Mouse (Mus musculus) spleen, adult 2 months (tissue): ENCODE measurements at regions not wholly inside any gene's neighbourhood (a gene's known extent, or its start where the extent isn't known, plus 50 kb on each side); places are given as distances from the start of the nearest gene placed in this dataset.

ENCODE experiments used
- DNase-seq, 2 experiments: peaks; one replicate each; pipeline versions ENCODE4 v3.0.0 to v3.0.0-alpha.2; 2012 to 2021; ENCODE audit warnings: low spot score in 2 of 2, low read depth in 1 of 2
- H3K27ac ChIP-seq: fragments of 200-500 bp; 2 replicates; pipeline ENCODE4 v1.5.1; 2012; ENCODE audit warnings: low read length, inconsistent platforms; ENCODE audit not compliant: insufficient read depth
- H3K27me3 ChIP-seq: fragments of 200-500 bp; 2 replicates; pipeline ENCODE4 v1.6.1; 2012; ENCODE audit warnings: mild to moderate bottlenecking, moderate library complexity, low read length, inconsistent platforms; ENCODE audit not compliant: control insufficient read depth, insufficient read depth
- H3K36me3 ChIP-seq: fragments of 200-500 bp; 2 replicates; pipeline ENCODE4 v1.6.1; 2012; ENCODE audit warnings: mild to moderate bottlenecking, low read length, inconsistent platforms; ENCODE audit not compliant: control insufficient read depth, insufficient read depth
- H3K4me1 ChIP-seq: fragments of 200-500 bp; 2 replicates; pipeline ENCODE4 v1.6.1; 2011; ENCODE audit warnings: inconsistent platforms; ENCODE audit not compliant: control insufficient read depth, insufficient read depth, insufficient read length
- H3K4me3 ChIP-seq: fragments of 200-500 bp; 2 replicates; pipeline ENCODE4 v1.5.1; 2011; ENCODE audit warnings: mild to moderate bottlenecking, inconsistent platforms; ENCODE audit not compliant: insufficient read depth, insufficient read length; ENCODE audit errors: extremely low read depth
- CTCF ChIP-seq: fragments of 200-500 bp; IDR thresholded peaks from 2 replicates; pipeline ENCODE4 v1.5.1; 2011; ENCODE audit warnings: mild to moderate bottlenecking, inconsistent platforms; ENCODE audit not compliant: insufficient read depth, insufficient read length, insufficient replicate concordance; ENCODE audit errors: extremely low read depth
- POLR2A ChIP-seq: fragments of 200-500 bp; IDR thresholded peaks from 2 replicates; pipeline ENCODE4 v1.6.1; 2011; ENCODE audit warnings: low read depth, low read length, inconsistent platforms
- WGBS: fragments of 180-500 bp; shearing (Covaris S2); methylation state at CpG from one replicate; pipeline ENCODE4 v1.1.7; 2018; 5-methylcytosine and 5-hydroxymethylcytosine counted together

GRCm38 (mm10) chr6:100132916-100133600 is 154.2 kb downstream of the Rybp start:
- no peaks in the 10 kb centered on the region for H3K4me1 ChIP-seq
- no peak overlapping the region for H3K27ac ChIP-seq
- 37% methylated on average over 4 of the region's 4 CpGs for WGBS
- H3K27me3 ChIP-seq: no peaks in the 10 kb centered on the region
- no peak for DNase-seq
- H3K36me3 ChIP-seq: no peaks in the 10 kb centered on the region
- no peak for TF ChIP-seq POLR2A
- TF ChIP-seq CTCF: no peak
- no peak overlapping the region for H3K4me3 ChIP-seq

- no peak for DNase-seq
- no peaks in the 10 kb centered on the region for H3K27me3 ChIP-seq
Measured at GRCm38 (mm10) chr6:100127221-100128143, 159.8 kb downstream of the Rybp start.

GRCm38 (mm10) chr6:100126736-100127135 is 160.5 kb downstream of the Rybp start:
- H3K4me3 ChIP-seq: no peak overlapping the region
- WGBS: 74% methylated on average over 8 of the region's 8 CpGs
- H3K36me3 ChIP-seq: no peaks in the 10 kb centered on the region
- TF ChIP-seq CTCF (no peak), POLR2A (no peak)
- no peak overlapping the region for H3K27ac ChIP-seq
- H3K27me3 ChIP-seq: no peaks in the 10 kb centered on the region
- no peaks in the 10 kb centered on the region for H3K4me1 ChIP-seq
- no peak for DNase-seq

More at GRCm38 (mm10) chr6:100127221-100128143, 159.8 kb downstream of the Rybp start:
- no peak overlapping the region for H3K27ac ChIP-seq
- no peaks in the 10 kb centered on the region for H3K4me1 ChIP-seq
- H3K36me3 ChIP-seq: no peaks in the 10 kb centered on the region
- no peak overlapping the region for H3K4me3 ChIP-seq
- 21% methylated on average over 15 of the region's 15 CpGs for WGBS
- TF ChIP-seq POLR2A (no peak), CTCF (no peak)

GRCm38 (mm10) chr6:100126326-100126725 is 161.0 kb downstream of the Rybp start:
- TF ChIP-seq CTCF (no peak), POLR2A (no peak)
- 93% methylated on average over 3 of the region's 3 CpGs for WGBS
- Histone ChIP-seq H3K27me3 (no peaks in the 10 kb centered on the region), H3K27ac (no peak overlapping the region), H3K4me3 (no peak overlapping the region), H3K4me1 (no peaks in the 10 kb centered on the region), H3K36me3 (no peaks in the 10 kb centered on the region)
- DNase-seq: no peak

GRCm38 (mm10) chr6:100121240-100121639 is 166.0 kb downstream of the Rybp start:
- no peaks in the 10 kb centered on the region for H3K36me3 ChIP-seq
- no peak overlapping the region for H3K4me3 ChIP-seq
- TF ChIP-seq POLR2A (no peak), CTCF (no peak)
- no peak overlapping the region for H3K27ac ChIP-seq
- 35% methylated on average over 6 of the region's 6 CpGs for WGBS
- no peak for DNase-seq
- H3K27me3 ChIP-seq: no peaks in the 10 kb centered on the region
- H3K4me1 ChIP-seq: no peaks in the 10 kb centered on the region

- Histone ChIP-seq H3K4me1 (no peaks in the 10 kb centered on the region), H3K27ac (no peak overlapping the region), H3K4me3 (no peak overlapping the region), H3K27me3 (no peaks in the 10 kb centered on the region), H3K36me3 (no peaks in the 10 kb centered on the region)
- WGBS: 92% methylated on average over 16 of the region's 16 CpGs
- TF ChIP-seq POLR2A: no peak
- no peak for TF ChIP-seq CTCF
- no peak for DNase-seq
Measured at GRCm38 (mm10) chr6:100120017-100120944, 167.0 kb downstream of the Rybp start.
